Mouse (Mus musculus) left cerebral cortex, adult 2 months (tissue): ENCODE data around the gene Igf2r. TPM values are rescaled to one million over a fixed set of nuclear protein-coding genes. Genes with fewer than 3 reads are reported as not detected.

Experiments
- DNase-seq, 2 experiments: peaks; one replicate each; pipeline ENCODE4 v3.0.0; 2021 to 2022; ENCODE audit warnings: low spot score in 2 of 2, mixed read lengths in 1 of 2; ENCODE audit errors: extremely low spot score in 1 of 2
- H3K27ac ChIP-seq: fragments of 200-600 bp; 2 replicates; pipeline ENCODE4 v1.8.1; 2022
- H3K4me3 ChIP-seq: fragments of 200-600 bp; 2 replicates; pipeline ENCODE4 v1.8.1; 2022
- CTCF ChIP-seq: fragments of 200-600 bp; IDR thresholded peaks from 2 replicates; pipeline ENCODE4 v1.8.1; 2022; ENCODE audit warnings: antibody characterized with exemption, mild to moderate bottlenecking, moderate library complexity
- intact Hi-C: fragments of 180-260 bp; cut with DNase I; formaldehyde crosslinking; loops from one replicate; pipeline ENCODE4 v1.15.1; 2025
- total RNA-seq, 2 experiments: library from RNA; stranded (reverse); gene quantifications; 2 replicates each; pipeline ENCODE4 v1.2.3; 2021

Gene Igf2r
- total RNA-seq, 2 experiments from 2014 or later = 29.1 to 29.3 TPM

GRCm38 (mm10) chr17:12645461-12645860 lies 124.0 kb downstream of the Igf2r start:
- DNase-seq = no peak
- intact Hi-C loops = no loop called here
- Histone ChIP-seq H3K4me3 (no peak overlapping the region), H3K27ac (no peak overlapping the region)
- no peak for TF ChIP-seq CTCF

- TF ChIP-seq CTCF = no peak
- intact Hi-C loops = no loop called here
- DNase-seq = no peak
- Histone ChIP-seq H3K27ac (no peak overlapping the region), H3K4me3 (no peak overlapping the region)
Observed at GRCm38 (mm10) chr17:12641087-12641486, 128.4 kb downstream of the Igf2r start.

GRCm38 (mm10) chr17:12639585-12639984 lies 129.9 kb downstream of the Igf2r start:
- no peak overlapping the region for H3K27ac ChIP-seq
- H3K4me3 ChIP-seq = no peak overlapping the region
- intact Hi-C loops = no loop called here
- no peak for DNase-seq
- peak; percentile 3 for TF ChIP-seq CTCF

GRCm38 (mm10) chr17:12634814-12635213 lies 134.7 kb downstream of the Igf2r start:
- intact Hi-C loops = no loop called here
- DNase-seq = no peak
- Histone ChIP-seq H3K27ac (no peak overlapping the region), H3K4me3 (no peak overlapping the region)
- TF ChIP-seq CTCF = no peak

Other genes starting within 250 kb of the Igf2r start
- gene Slc22a2, start 185.5 kb downstream of the Igf2r start, total RNA-seq = 1 to 10 TPM in 1 of 2 experiments, under 1 TPM in 1; 0.98 to 1.3 TPM
- under 1 TPM; 0.61 to 0.96 TPM for gene Slc22a1, start 93.8 kb downstream of the Igf2r start, total RNA-seq
- gene Mas1, start 98.5 kb upstream of the Igf2r start, total RNA-seq = 10 to 100 TPM; 36.8 to 42.2 TPM
- gene Mrgprh, start 106.4 kb upstream of the Igf2r start, total RNA-seq = not detected
- gene Pnldc1, start 140.6 kb upstream of the Igf2r start, total RNA-seq = 1 to 10 TPM; 2.8 to 4.0 TPM
- gene Tcp1, start 146.0 kb upstream of the Igf2r start, total RNA-seq = 100 to 1,000 TPM; 193 to 195 TPM
- gene Mrpl18, start 146.7 kb upstream of the Igf2r start, total RNA-seq = 10 to 100 TPM; 56.1 to 60.5 TPM
- 1 to 10 TPM; 5.0 TPM for gene Acat3, start 170.9 kb upstream of the Igf2r start, total RNA-seq
- gene Acat2, start 191.1 kb upstream of the Igf2r start, total RNA-seq = 10 to 100 TPM; 53.4 to 55.6 TPM
- 10 to 100 TPM; 52.7 to 54.2 TPM for gene Wtap, start 224.5 kb upstream of the Igf2r start, total RNA-seq
- 100 to 1,000 TPM; 267 to 273 TPM for gene Sod2, start 237.2 kb upstream of the Igf2r start, total RNA-seq